ENCODE assay signal across 9 mouse cellular contexts in the genomic region with DNA sequence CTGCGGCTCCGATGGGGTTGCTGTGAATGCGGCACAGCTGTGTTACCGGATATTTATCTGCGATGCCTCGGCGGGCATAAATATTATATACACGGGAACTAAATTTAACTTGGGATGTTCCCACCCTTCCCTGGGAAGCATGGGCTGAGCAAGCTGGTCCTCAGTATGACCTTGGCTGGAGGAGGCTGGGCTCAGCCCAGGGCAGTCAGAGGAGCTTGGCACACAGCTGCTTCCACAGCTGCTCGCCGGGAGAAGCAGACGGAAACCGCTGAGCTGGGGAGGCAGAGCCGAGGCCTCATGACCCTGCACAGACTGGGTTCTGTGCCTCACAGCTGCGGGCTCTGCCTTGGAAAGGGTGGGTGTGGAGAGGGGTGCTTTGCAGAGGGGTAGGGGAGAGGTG. TPM values are rescaled to one million over a fixed set of nuclear protein-coding genes. Genes with fewer than 3 reads are reported as not detected.
DNase-seq lines count a peak whose midpoint lies in the region; ATAC-seq and TF ChIP-seq lines count a peak whose summit lies in the region.
"Had no signal": no experiment of that assay in that cellular context is flagged by ENCODE, and none has a peak within 500 bp of the region (broad histone marks: within the 10 kb centered on the region; RNA-seq: fewer than 3 reads in every experiment).

No protein-coding gene starts in this region.

- TF ChIP-seq EP300 in stomach, postnatal 0 days (optimal IDR thresholded peaks at IDR 0.05), result no peak

- H3K9ac ChIP-seq in forebrain, embryonic 16.5 days (replicated peaks; ENCODE audit: low read depth, low read length), result no peak overlapping the region
- H3K9ac ChIP-seq in forebrain, embryonic 13.5 days, result no peak overlapping the region
- H3K9ac ChIP-seq in stomach, postnatal 0 days (ENCODE audit: low read length), result no peak overlapping the region
- H3K9ac ChIP-seq: liver, embryonic 14.5 days had no signal

- no peak overlapping the region for H3K4me2 ChIP-seq in forebrain, embryonic 16.5 days (ENCODE audit: low read length)
- H3K4me2 ChIP-seq in forebrain, embryonic 13.5 days, result no peak overlapping the region
- no peak overlapping the region; the same call in 1 of the 2 replicates for H3K4me2 ChIP-seq in stomach, postnatal 0 days (replicated peaks; ENCODE audit: low read depth)

- H3K9me3 ChIP-seq in forebrain, embryonic 16.5 days (ENCODE audit: control insufficient read depth, low read length), result no peaks in the 10 kb centered on the region
- H3K9me3 ChIP-seq in forebrain, embryonic 13.5 days (replicated peaks), result no peaks in the 10 kb centered on the region
- H3K9me3 ChIP-seq in stomach, postnatal 0 days (ENCODE audit: control insufficient read depth, low read length), result no peaks in the 10 kb centered on the region

- no peak for TF ChIP-seq CTCF in stomach, postnatal 0 days (IDR thresholded peaks at IDR 0.05; ENCODE audit: low read depth)

- H3K36me3 ChIP-seq in forebrain, embryonic 16.5 days (ENCODE audit: control insufficient read depth, insufficient read depth), result no peaks in the 10 kb centered on the region
- no peaks in the 10 kb centered on the region for H3K36me3 ChIP-seq in forebrain, embryonic 13.5 days (ENCODE audit: poor library complexity, severe bottlenecking)
- no peaks in the 10 kb centered on the region for H3K36me3 ChIP-seq in stomach, postnatal 0 days (ENCODE audit: control insufficient read depth, insufficient read depth, low read length)

- H3K27me3 ChIP-seq in forebrain, embryonic 16.5 days (replicated peaks; ENCODE audit: control insufficient read depth, insufficient read depth, low read length), result no peaks in the 10 kb centered on the region
- 0 out of 2 replicates have a peak, but pooled peaks cover 4% of the 10 kb centered on the region for H3K27me3 ChIP-seq in forebrain, embryonic 13.5 days
- H3K27me3 ChIP-seq in stomach, postnatal 0 days (ENCODE audit: control insufficient read depth, insufficient read depth, low read length), result no peaks in the 10 kb centered on the region

- ATAC-seq in forebrain, embryonic 16.5 days, result peak; percentile 31; the same call in 1 of the 2 replicates
- ATAC-seq in forebrain, embryonic 13.5 days, result no peak
- ATAC-seq in stomach, postnatal 0 days (ENCODE audit: low FRiP score, low TSS enrichment), result peak; percentile 68; the same call in 1 of the 2 replicates
- ATAC-seq in erythroid progenitor cell, adult 5-6 weeks (replicated peaks; ENCODE audit: low FRiP score, poor library complexity, severe bottlenecking), result no peak
- no peak for ATAC-seq in cerebellum, adult (ENCODE audit: insufficient number of reproducible peaks, low FRiP score, low TSS enrichment)

- DNase-seq in ovary, adult 18-20 months (ENCODE audit: low spot score), result peak; percentile 55
- no peak for DNase-seq in ovary, postnatal 10 days (ENCODE audit: low spot score)
- peak; percentile 33 for DNase-seq in left cerebral cortex, postnatal 4 days
- no peak for DNase-seq in stomach, postnatal 0 days (ENCODE audit: low spot score)

- intact Hi-C loops in left cerebral cortex, postnatal 4 days (cut with DNase I), result no loop called here

- WGBS in forebrain, embryonic 16.5 days, result 72% methylated on average over 14 of the region's 14 CpGs
- 83% methylated on average over 14 of the region's 14 CpGs for WGBS in forebrain, embryonic 13.5 days
- 40% methylated on average over 14 of the region's 14 CpGs for WGBS in stomach, postnatal 0 days

- no peaks in the 10 kb centered on the region for H3K4me1 ChIP-seq in forebrain, embryonic 16.5 days (replicated peaks; ENCODE audit: control insufficient read depth, insufficient read depth, low read length)
- H3K4me1 ChIP-seq in forebrain, embryonic 13.5 days, result no peaks in the 10 kb centered on the region
- no peaks in the 10 kb centered on the region for H3K4me1 ChIP-seq in stomach, postnatal 0 days (replicated peaks; ENCODE audit: control insufficient read depth, insufficient read depth)

- no peak overlapping the region for H3K4me3 ChIP-seq in forebrain, embryonic 16.5 days (replicated peaks; ENCODE audit: low read length)
- no peak overlapping the region for H3K4me3 ChIP-seq in forebrain, embryonic 13.5 days
- H3K4me3 ChIP-seq in stomach, postnatal 0 days (ENCODE audit: low read depth, low read length), result no peak overlapping the region

- H3K27ac ChIP-seq in forebrain, embryonic 16.5 days (ENCODE audit: low read length), result no peak overlapping the region
- H3K27ac ChIP-seq in forebrain, embryonic 13.5 days, result no peak overlapping the region
- H3K27ac ChIP-seq in stomach, postnatal 0 days (replicated peaks), result 0 out of 2 replicates have a peak overlapping the region, but pooled peaks have one; percentile 30
- H3K27ac ChIP-seq: liver, embryonic 14.5 days had no signal

RNA-seq across cellular contexts. Expression of gene Gna12, which starts 59.8 kb away (rescaled TPM):
- 13.5 and 14.4 TPM in 2 replicates for polyA plus RNA-seq in forebrain, embryonic 16.5 days (2015; fragmentation: Nextera tagmentation; extraction: Ambion mirVana)
- polyA plus RNA-seq in forebrain, embryonic 13.5 days (2015; fragmentation: Nextera tagmentation; extraction: Ambion mirVana), result 11.0 and 12.6 TPM in 2 replicates
- 10 to 100 TPM; 77.3 to 82.0 TPM for total RNA-seq in left cerebral cortex, postnatal 4 days (2021)
- polyA plus RNA-seq in stomach, postnatal 0 days (2015; fragmentation: Nextera tagmentation; extraction: Ambion mirVana), result 19.6 and 24.8 TPM in 2 replicates
- total RNA-seq in erythroid progenitor cell, adult 5-6 weeks (2015; ENCODE audit: low replicate concordance), result 10.9 and 19.8 TPM in 2 replicates
- total RNA-seq in erythroid progenitor cell, adult 5-6 weeks (2017; ENCODE audit: low replicate concordance), result 11.9 and 12.6 TPM in 2 replicates

Comparison
In these comparisons a context has a peak if more than half of its experiments do, and no peak if none do; other contexts are left out.
1. ATAC-seq: peak in forebrain, embryonic 16.5 days (single experiment) and stomach, postnatal 0 days (single experiment); none in forebrain, embryonic 13.5 days (single experiment), erythroid progenitor cell, adult 5-6 weeks (single experiment) and cerebellum, adult (single experiment).
2. DNase-seq: peak in ovary, adult 18-20 months (single experiment) and left cerebral cortex, postnatal 4 days (single experiment); none in ovary, postnatal 10 days (single experiment) and stomach, postnatal 0 days (single experiment).